Mouse (Mus musculus) small intestine, adult 2 months (tissue): ENCODE data around the gene Susd5.

ENCODE experiments used
- CTCF ChIP-seq: fragments of 200-500 bp; IDR thresholded peaks from 2 replicates; pipeline ENCODE4 v1.5.1; 2012; ENCODE audit warnings: low read depth, mild to moderate bottlenecking, control low read depth, inconsistent platforms, low read length, moderate library complexity, mixed read lengths; ENCODE audit not compliant: insufficient replicate concordance, insufficient read length; ENCODE audit errors: extremely low read depth
- POLR2A ChIP-seq: fragments of 200-500 bp; IDR thresholded peaks from 2 replicates; pipeline ENCODE4 v1.6.1; 2012; ENCODE audit warnings: low read depth, mild to moderate bottlenecking, control low read depth, inconsistent platforms, low read length, moderate library complexity

DNA sequence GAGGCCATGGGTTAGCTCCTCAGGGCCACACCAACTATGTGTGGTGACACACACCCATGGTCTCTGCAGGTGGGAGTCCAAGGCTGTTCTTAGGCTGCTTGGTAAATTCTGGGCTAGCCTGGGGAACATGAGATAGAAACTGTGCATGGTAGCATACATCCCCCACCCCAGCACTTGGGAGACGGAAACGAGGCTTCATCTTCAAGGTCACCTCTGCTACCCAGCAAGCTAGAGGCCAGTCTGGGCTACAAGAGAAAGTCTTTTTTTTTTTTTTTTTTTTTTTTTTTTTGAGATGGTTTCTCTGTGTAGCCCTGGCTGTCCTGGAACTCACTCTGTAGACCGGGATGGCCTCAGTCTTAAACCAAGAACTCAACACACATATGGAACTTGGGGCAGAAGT is 29.5 kb downstream of the Susd5 start:
- TF ChIP-seq POLR2A (no peak), CTCF (no peak)
